Mouse (Mus musculus) brain, adult 10 weeks (tissue): ENCODE results near the gene Zfp68. TPM values are rescaled to one million over a fixed set of nuclear protein-coding genes. Genes with fewer than 3 reads are reported as not detected.

Experiments used
- polyA plus RNA-seq: library from polyadenylated mRNA; stranded (reverse); fragments of 350-450 nt; fragmentation: Illumina TruSeq; extraction: RNeasy Lipid Tissue Mini Kit (QIAGEN cat#74804); gene quantifications from one replicate; pipeline ENCODE4 v1.2.3, GENCODE M21; 2015; ENCODE audit warnings: low read depth, low replicate concordance

The Zfp68 gene
- polyA plus RNA-seq, result 33.6 TPM

GRCm38 (mm10) chr5:138619211-138620128 lies at the start of gene Zfp68:
TSS of gene Zfp68 (minus strand) at chr5:138619761.

DNA sequence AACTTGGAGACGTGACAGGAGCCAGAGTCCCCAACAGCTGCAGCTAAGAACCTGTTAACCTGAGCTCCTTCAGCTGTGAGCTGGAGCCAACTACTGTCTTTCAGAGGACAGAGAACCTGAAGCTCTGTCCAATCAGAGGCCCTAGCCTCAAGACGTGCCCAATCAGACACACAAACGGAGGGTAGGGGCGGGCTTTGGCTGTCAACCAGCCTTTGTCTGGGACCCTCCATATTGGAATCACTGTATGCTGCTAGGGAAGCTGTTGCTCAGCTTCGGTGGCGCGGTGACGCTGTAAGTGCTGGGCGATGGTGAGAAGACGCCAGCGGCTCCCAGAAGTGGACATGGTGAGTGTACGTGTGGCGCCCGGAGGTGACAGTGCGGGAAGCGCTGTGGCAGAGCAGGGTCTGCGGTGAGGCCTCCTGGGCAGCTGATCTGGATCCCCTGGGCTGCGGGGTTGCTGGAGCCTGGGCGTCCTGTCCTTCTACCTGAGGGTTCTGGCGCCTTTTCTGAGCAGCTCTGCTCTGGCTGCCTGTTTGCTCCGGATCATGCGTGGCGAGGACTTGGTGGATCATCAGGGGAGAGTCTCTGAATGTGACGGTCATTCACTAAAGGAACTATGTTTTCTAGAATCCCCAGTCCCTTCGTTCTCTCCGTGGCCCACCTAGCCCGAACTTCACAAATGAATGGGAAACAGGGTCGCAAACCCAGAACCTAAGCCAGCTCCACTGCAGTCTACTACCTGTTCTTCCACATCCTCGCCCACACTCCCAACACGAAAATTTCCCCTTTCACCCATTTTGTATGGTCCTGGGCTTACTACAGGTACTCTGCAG lies 3.3 kb upstream of the Zfp68 start, which contains the start of gene A430033K04Rik:
Gene A430033K04Rik, plus strand, starts transcription at position 215 of the 833 bp plus-strand sequence.

DNA sequence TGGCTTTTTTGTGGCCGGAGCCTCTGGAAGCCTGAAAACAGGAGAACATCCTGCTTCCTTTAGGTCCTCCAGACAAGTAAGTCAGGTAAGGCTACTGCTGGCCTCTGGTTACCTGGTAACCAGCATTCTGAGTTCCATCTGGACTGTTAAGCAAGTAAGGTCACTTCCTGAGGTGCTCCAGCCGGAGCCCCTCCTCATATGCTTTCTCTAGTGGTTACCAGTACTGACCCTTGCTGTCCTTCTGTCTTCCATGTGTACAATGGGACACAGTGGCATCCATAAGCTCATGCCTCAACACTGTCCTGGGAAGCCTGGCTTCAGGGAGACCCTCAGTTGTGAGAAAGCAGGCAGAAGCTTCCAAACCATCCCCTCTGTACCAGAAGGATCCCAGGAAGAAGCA lies 54.9 kb downstream of the Zfp68 start, which contains the start of gene 1700123K08Rik:
Gene 1700123K08Rik, minus strand, starts transcription at position 101 of the 400 bp plus-strand sequence.

Other genes with a start within 250 kb of the Zfp68 start
- gene Zfp157, start 178.3 kb downstream of the Zfp68 start, polyA plus RNA-seq, result 15.3 TPM
- not detected for gene 1700123K08Rik, start 55.0 kb downstream of the Zfp68 start, polyA plus RNA-seq
- 14.8 TPM for gene A430033K04Rik, start 3.1 kb upstream of the Zfp68 start, polyA plus RNA-seq
- 35.5 TPM for gene Fam20c, start 134.8 kb upstream of the Zfp68 start, polyA plus RNA-seq
- not detected for gene Gm5294, start 200.3 kb upstream of the Zfp68 start, polyA plus RNA-seq